Comparison of ENCODE assay signal across 20 mouse cellular contexts in the genomic region with DNA sequence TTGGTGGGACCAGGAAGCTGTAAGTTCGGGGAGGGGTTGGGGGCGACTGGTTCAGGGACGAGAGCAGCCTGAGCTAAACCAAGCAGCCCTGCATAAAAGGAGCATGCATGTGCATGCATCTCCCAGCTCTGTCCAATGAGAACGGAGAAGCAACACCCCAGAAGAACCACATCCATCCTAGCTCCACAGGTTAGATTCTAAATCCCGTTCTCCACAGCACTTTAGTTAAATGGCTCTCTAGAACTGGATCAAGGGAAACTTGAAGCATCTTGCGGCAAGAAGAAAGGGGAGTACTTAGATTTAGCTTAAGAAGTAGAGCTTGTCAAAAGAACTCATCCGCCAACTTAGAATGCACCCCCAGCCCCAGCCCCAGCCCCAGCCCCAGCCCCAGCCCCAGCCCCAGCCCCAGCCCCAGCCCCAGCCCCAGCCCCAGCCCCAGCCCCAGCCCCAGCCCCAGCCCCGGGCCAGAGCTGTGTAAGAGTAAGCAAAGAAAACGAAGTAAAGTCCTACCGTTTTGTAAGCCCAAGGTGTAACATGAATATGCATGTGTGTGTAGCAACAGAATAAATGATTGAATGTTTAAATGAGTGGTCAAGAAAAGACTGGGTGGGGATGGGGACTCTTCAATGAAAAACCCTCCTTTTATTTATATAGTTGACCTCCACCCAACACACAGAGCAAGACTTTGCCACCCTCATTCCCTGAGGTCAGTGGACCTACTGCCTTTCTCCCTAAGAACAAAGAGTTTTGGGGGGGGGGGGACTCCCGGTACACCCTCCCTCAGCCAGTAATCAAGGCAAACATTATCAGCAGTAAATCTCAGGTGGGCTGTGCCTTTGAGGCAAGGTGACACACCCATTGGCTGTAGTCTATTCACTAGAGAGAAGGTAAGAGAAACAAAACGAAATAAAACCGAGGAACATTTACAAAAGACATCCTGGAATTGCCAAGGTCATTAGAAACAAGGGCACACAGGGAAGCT. TPM values are rescaled to one million over a fixed set of nuclear protein-coding genes. Genes with fewer than 3 reads are reported as not detected.
A peak's percentile ranks its signal among the peaks of the same experiment; 100 is the strongest.
DNase-seq lines count a peak whose midpoint lies in the region; ATAC-seq and TF ChIP-seq lines count a peak whose summit lies in the region.
"Had no signal": no experiment of that assay in that cellular context is flagged by ENCODE, and none has a peak within 500 bp of the region (broad histone marks: within the 10 kb centered on the region; RNA-seq: fewer than 3 reads in every experiment).

No protein-coding gene starts in this region.

- no peaks in the 10 kb centered on the region for H3K9me3 ChIP-seq in heart, embryonic 14.5 days (ENCODE audit: control insufficient read depth, low read length)
- no peaks in the 10 kb centered on the region for H3K9me3 ChIP-seq in hindbrain, embryonic 10.5 days
- H3K9me3 ChIP-seq in hindbrain, embryonic 12.5 days (replicated peaks) = no peaks in the 10 kb centered on the region
- no peaks in the 10 kb centered on the region for H3K9me3 ChIP-seq in ES-E14 (ENCODE audit: control insufficient read depth, insufficient read depth, low read depth, low read length)
- H3K9me3 ChIP-seq: embryonic facial prominence, embryonic 12.5 days; forebrain, embryonic 15.5 days had no signal

- WGBS in heart, embryonic 14.5 days = 71% methylated on average over 13 of the region's 13 CpGs
- 78% methylated on average over 13 of the region's 13 CpGs for WGBS in hindbrain, embryonic 10.5 days
- WGBS in hindbrain, embryonic 12.5 days = 71% methylated on average over 13 of the region's 13 CpGs

- H3K4me3 ChIP-seq in heart, embryonic 14.5 days (ENCODE audit: control insufficient read depth in 1 of 2, insufficient read depth in 1 of 2, low read depth in 1 of 2, low read length in 2 of 2) = no peak overlapping the region
- H3K4me3 ChIP-seq in hindbrain, embryonic 10.5 days = no peak overlapping the region
- H3K4me3 ChIP-seq in hindbrain, embryonic 12.5 days = no peak overlapping the region
- H3K4me3 ChIP-seq in ES-E14 (ENCODE audit: insufficient read depth in 1 of 2, low read depth in 1 of 2, low read length in 2 of 2, poor library complexity in 1 of 2, severe bottlenecking in 1 of 2) = 0 out of 4 replicates have a peak overlapping the region, but pooled peaks of 1 of the 2 experiments have one; percentile 21
- H3K4me3 ChIP-seq: embryonic facial prominence, embryonic 12.5 days; forebrain, embryonic 15.5 days had no signal

- in situ Hi-C loops in ES-E14 (cut with MboI; ENCODE audit: low sequenced_read_pairs in 2 of 2, unreplicated experiment in 2 of 2) = no loop called here

- ATAC-seq in heart, embryonic 14.5 days (ENCODE audit: insufficient number of reproducible peaks, insufficient read depth, low FRiP score, low read depth) = no peak
- no peak for ATAC-seq in hindbrain, embryonic 12.5 days (ENCODE audit: low FRiP score)
- no peak for ATAC-seq in megakaryocyte progenitor cell, adult 5-6 weeks (replicated peaks; ENCODE audit: poor library complexity)
- ATAC-seq: forebrain, embryonic 15.5 days; hindbrain, embryonic 16.5 days; inflammation-experienced regulatory T-cells, adult 6 months; intestine, postnatal 0 days had no signal

- H3K27ac ChIP-seq in heart, embryonic 14.5 days (replicated peaks in 1 of 2; ENCODE audit: control insufficient read depth in 1 of 2, insufficient read depth in 1 of 2, low read depth in 2 of 2, low read length in 2 of 2) = peak overlapping the region; percentile 31 to 39; a peak in 3 of 4 replicates
- H3K27ac ChIP-seq in hindbrain, embryonic 10.5 days = 0 out of 2 replicates have a peak overlapping the region, but pooled peaks have one; percentile 1
- H3K27ac ChIP-seq in hindbrain, embryonic 12.5 days = no peak overlapping the region; the same call in 1 of the 2 replicates
- peak overlapping the region; percentile 85; the same call in 1 of the 2 replicates for H3K27ac ChIP-seq in ES-E14 (ENCODE audit: insufficient read depth, low read depth, low read length, poor library complexity, severe bottlenecking)
- H3K27ac ChIP-seq: embryonic facial prominence, embryonic 12.5 days; forebrain, embryonic 15.5 days; kidney, postnatal 0 days had no signal

- no peak for DNase-seq in heart, adult 18-20 months
- DNase-seq in hindbrain, embryonic 10.5 days (ENCODE audit: low spot score) = no peak
- DNase-seq in ES-E14 (ENCODE audit: low read depth, low spot score) = peak; percentile 68
- DNase-seq in kidney, adult 18-20 months = no peak
- DNase-seq: adrenal gland, postnatal 10 days; cerebellum, adult 11 months; cerebellum, adult 8-10 months; cerebellum, postnatal 14 days; gastrocnemius, postnatal 25 days; heart, postnatal 14 days; kidney, adult 9 months had no signal

- H3K36me3 ChIP-seq in heart, embryonic 14.5 days (ENCODE audit: control insufficient read depth, insufficient read depth, low read length) = no peaks in the 10 kb centered on the region
- H3K36me3 ChIP-seq in hindbrain, embryonic 10.5 days = no peaks in the 10 kb centered on the region
- H3K36me3 ChIP-seq in hindbrain, embryonic 12.5 days = no peaks in the 10 kb centered on the region
- H3K36me3 ChIP-seq in ES-E14 (ENCODE audit: control insufficient read depth, insufficient read depth, low read length, poor library complexity, severe bottlenecking) = no peaks in the 10 kb centered on the region
- H3K36me3 ChIP-seq: embryonic facial prominence, embryonic 12.5 days; forebrain, embryonic 15.5 days had no signal

- H3K9ac ChIP-seq in heart, embryonic 14.5 days (ENCODE audit: low read length) = no peak overlapping the region
- no peak overlapping the region for H3K9ac ChIP-seq in hindbrain, embryonic 12.5 days
- H3K9ac ChIP-seq in ES-E14 (ENCODE audit: insufficient read depth, low read depth, low read length, poor library complexity, severe bottlenecking) = no peak overlapping the region
- H3K9ac ChIP-seq: embryonic facial prominence, embryonic 12.5 days; forebrain, embryonic 15.5 days had no signal

- H3K4me1 ChIP-seq in heart, embryonic 14.5 days (ENCODE audit: control insufficient read depth in 2 of 2, insufficient read depth in 2 of 2, low read length in 2 of 2) = peaks cover 39 to 53% of the 10 kb centered on the region in 2 experiments
- peaks cover 9% of the 10 kb centered on the region for H3K4me1 ChIP-seq in hindbrain, embryonic 10.5 days (replicated peaks)
- H3K4me1 ChIP-seq in hindbrain, embryonic 12.5 days = peaks cover 6% of the 10 kb centered on the region; the same call in 1 of the 2 replicates
- peaks cover 14 to 27% of the 10 kb centered on the region in 2 experiments for H3K4me1 ChIP-seq in ES-E14 (ENCODE audit: control insufficient read depth in 2 of 2, insufficient read depth in 2 of 2, low read length in 2 of 2, poor library complexity in 1 of 2)
- H3K4me1 ChIP-seq: forebrain, embryonic 15.5 days had no signal

- H3K4me2 ChIP-seq in heart, embryonic 14.5 days (ENCODE audit: low read length) = no peak overlapping the region
- no peak overlapping the region for H3K4me2 ChIP-seq in hindbrain, embryonic 12.5 days (replicated peaks)
- H3K4me2 ChIP-seq: embryonic facial prominence, embryonic 12.5 days; forebrain, embryonic 15.5 days had no signal

- H3K27me3 ChIP-seq in heart, embryonic 14.5 days (ENCODE audit: control insufficient read depth, insufficient read depth, low read length) = no peaks in the 10 kb centered on the region
- no peaks in the 10 kb centered on the region for H3K27me3 ChIP-seq in hindbrain, embryonic 10.5 days (ENCODE audit: insufficient read depth, poor library complexity, severe bottlenecking)
- H3K27me3 ChIP-seq in hindbrain, embryonic 12.5 days = no peaks in the 10 kb centered on the region
- H3K27me3 ChIP-seq: embryonic facial prominence, embryonic 12.5 days; forebrain, embryonic 15.5 days had no signal

TF ChIP-seq in ES-E14, 5 proteins besides CTCF, POLR2A, EP300 and RAD21:
- no peak for TF ChIP-seq CHD2 (IDR thresholded peaks at IDR 0.05; ENCODE audit: low read depth, low read length)
- TF ChIP-seq ZC3H11A (IDR thresholded peaks at IDR 0.05; ENCODE audit: borderline replicate concordance, low read depth, low read length) = no peak
- no peak for TF ChIP-seq ZNF384 (IDR thresholded peaks at IDR 0.05; ENCODE audit: low read depth, low read length)

RNA-seq across cellular contexts. Expression of gene Qk, which starts 46.1 kb away (rescaled TPM):
- 71.8 and 76.2 TPM in 2 replicates for polyA plus RNA-seq in heart, embryonic 14.5 days (2014; fragmentation: Nextera tagmentation; extraction: Ambion mirVana)
- total RNA-seq in heart, adult 18-20 months (2021) = 100 to 1,000 TPM; 490 to 493 TPM
- polyA plus RNA-seq in hindbrain, embryonic 10.5 days (2016; fragmentation: Nextera tagmentation; extraction: Ambion mirVana) = 34.6 and 41.4 TPM in 2 replicates
- polyA plus RNA-seq in hindbrain, embryonic 12.5 days (2016; fragmentation: Nextera tagmentation; extraction: Ambion mirVana) = 46.8 and 52.4 TPM in 2 replicates
- 129 and 184 TPM in 2 replicates for total RNA-seq in ES-E14 (2012; rRNA removed)
- total RNA-seq in megakaryocyte progenitor cell, adult 5-6 weeks (2015) = 157 and 168 TPM in 2 replicates
- total RNA-seq in megakaryocyte progenitor cell, adult 5-6 weeks (2017) = 53.9 and 58.1 TPM in 2 replicates
